Mouse (Mus musculus) embryo, embryonic 10.5 days (tissue): ENCODE measurements at regions not wholly inside any gene's neighbourhood (a gene's known extent, or its start where the extent isn't known, plus 50 kb on each side); places are given as distances from the start of the nearest gene placed in this dataset.

ENCODE experiments used
- DNase-seq: peaks from one replicate; pipeline ENCODE4 v3.0.0-alpha.2; 2015; ENCODE audit warnings: low spot score

GRCm38 (mm10) chr14:76822766-76823325 lies 213.7 kb upstream of the Ccdc122 start:
- no peak for DNase-seq

- DNase-seq = no peak
These were observed 214.7 kb upstream of the Ccdc122 start for GRCm38 (mm10) chr14:76821892-76822291.

- DNase-seq = no peak
These were observed 215.1 kb upstream of the Ccdc122 start for GRCm38 (mm10) chr14:76821484-76821883.

- DNase-seq = no peak
These were observed 215.6 kb upstream of the Ccdc122 start for GRCm38 (mm10) chr14:76820989-76821388.

GRCm38 (mm10) chr14:76819690-76820089 lies 216.9 kb upstream of the Ccdc122 start:
- DNase-seq = no peak

GRCm38 (mm10) chr14:76818256-76819010 lies 218.1 kb upstream of the Ccdc122 start:
- no peak for DNase-seq

GRCm38 (mm10) chr14:76817189-76817772 lies 219.3 kb upstream of the Ccdc122 start:
- no peak for DNase-seq

- DNase-seq = no peak
These were observed 219.9 kb upstream of the Ccdc122 start for GRCm38 (mm10) chr14:76816666-76817065.

GRCm38 (mm10) chr14:76812155-76812875 lies 224.3 kb upstream of the Ccdc122 start:
- no peak for DNase-seq

- peak; percentile 77 for DNase-seq
These were observed 225.6 kb upstream of the Ccdc122 start for GRCm38 (mm10) chr14:76810697-76811589.

- no peak for DNase-seq
These were observed 226.5 kb upstream of the Ccdc122 start for GRCm38 (mm10) chr14:76810041-76810440.

GRCm38 (mm10) chr14:76809411-76809810 lies 227.2 kb upstream of the Ccdc122 start:
- DNase-seq = no peak

GRCm38 (mm10) chr14:76805151-76805785 lies 231.3 kb upstream of the Ccdc122 start:
- DNase-seq = peak; percentile 38

- DNase-seq = peak; percentile 29
These were observed 232.0 kb upstream of the Ccdc122 start for GRCm38 (mm10) chr14:76804447-76805150.

- no peak for DNase-seq
These were observed 236.4 kb upstream of the Ccdc122 start for GRCm38 (mm10) chr14:76800181-76800580.

GRCm38 (mm10) chr14:76799741-76800140 lies 236.8 kb upstream of the Ccdc122 start:
- DNase-seq = no peak

- DNase-seq = no peak
These were observed 237.6 kb upstream of the Ccdc122 start for GRCm38 (mm10) chr14:76798925-76799428.

GRCm38 (mm10) chr14:76798488-76798887 lies 238.1 kb upstream of the Ccdc122 start:
- no peak for DNase-seq

GRCm38 (mm10) chr14:76797518-76797917 lies 239.1 kb upstream of the Ccdc122 start:
- DNase-seq = no peak
